Mouse (Mus musculus): ENCODE data around the gene Zfp867. TPM values are rescaled to one million over a fixed set of nuclear protein-coding genes. Genes with fewer than 3 reads are reported as not detected.

Zfp867 gene
- polyA plus RNA-seq, 1 experiment, result 2.9 TPM

DNA sequence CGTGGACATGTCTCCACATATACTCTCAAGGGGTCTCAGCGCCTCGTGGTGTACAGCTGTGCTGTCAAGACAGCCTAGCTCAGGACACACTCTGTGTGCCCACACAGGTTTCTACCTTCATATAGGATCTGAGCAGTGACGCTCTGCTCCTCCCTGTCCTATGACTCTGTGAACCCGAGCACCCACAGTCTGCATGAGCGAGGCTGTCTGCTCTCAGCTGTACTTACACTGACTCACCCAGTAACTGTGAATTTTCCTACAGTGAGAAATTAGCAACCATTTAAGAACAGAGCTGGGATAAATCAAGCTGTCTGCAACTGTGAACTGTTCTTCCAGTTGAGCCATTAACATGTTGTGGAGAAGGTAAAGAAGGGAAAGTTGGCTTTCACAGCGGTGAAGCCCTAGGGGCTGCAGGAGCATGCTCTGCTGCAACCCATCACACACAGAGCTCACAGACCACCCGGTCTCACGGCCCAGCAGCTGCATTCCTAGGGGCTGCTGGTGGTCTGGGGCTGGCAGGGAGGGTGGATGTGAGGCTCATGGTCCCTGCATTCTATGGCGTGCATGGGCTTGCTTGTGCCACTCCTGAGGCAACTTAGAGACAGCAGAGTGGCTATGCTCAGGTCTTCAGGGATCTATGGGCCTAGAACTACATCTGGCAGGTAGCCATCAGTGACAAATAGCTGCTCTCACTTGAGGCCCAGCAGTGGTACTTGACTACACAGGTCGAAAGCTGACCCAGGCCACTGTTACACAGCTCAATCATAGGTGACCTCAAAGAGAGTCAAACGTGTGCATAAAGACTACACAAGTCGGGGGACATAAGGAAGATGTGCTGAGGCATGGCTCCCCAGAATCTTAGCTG lies 59.0 kb downstream of the Zfp867 start:
- TF ChIP-seq POLR2A (IDR thresholded peaks at IDR 0.05; ENCODE audit: extremely low read depth, insufficient read depth, low read length), result no peak
- no peak for TF ChIP-seq CTCF (IDR thresholded peaks at IDR 0.05; ENCODE audit: extremely low read depth, insufficient read depth, low read length)
- Histone ChIP-seq H3K27ac (ENCODE audit: insufficient read depth, low read length) (0 out of 2 replicates have a peak overlapping the region, but pooled peaks have one; percentile 33), H3K4me1 (ENCODE audit: control insufficient read depth, insufficient read depth, low read length) (peaks cover 15% of the 10 kb centered on the region), H3K4me3 (ENCODE audit: insufficient read depth, low read length) (no peak overlapping the region)

DNA sequence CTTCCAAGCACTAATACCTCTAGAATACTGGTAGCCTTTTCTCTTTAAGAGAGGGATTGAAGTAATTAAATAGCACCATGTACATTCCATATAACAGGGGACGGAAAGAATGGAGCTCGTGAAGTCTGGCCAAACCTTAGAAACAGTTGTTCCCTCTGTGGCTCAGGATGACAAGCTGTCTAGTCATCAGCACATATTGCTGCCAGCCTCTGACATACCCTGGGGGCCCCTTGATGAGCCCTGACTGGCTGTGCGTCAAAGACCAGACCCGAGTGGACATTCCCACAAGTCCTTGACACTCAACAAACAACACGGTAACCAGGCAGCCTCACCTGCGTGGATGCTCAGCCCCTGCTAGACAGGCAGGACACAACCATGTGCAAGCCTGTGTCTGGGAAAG lies 60.2 kb downstream of the Zfp867 start:
- no peak for TF ChIP-seq CTCF (IDR thresholded peaks at IDR 0.05; ENCODE audit: extremely low read depth, insufficient read depth, low read length)
- TF ChIP-seq POLR2A (IDR thresholded peaks at IDR 0.05; ENCODE audit: extremely low read depth, insufficient read depth, low read length), result no peak
- H3K27ac ChIP-seq (ENCODE audit: insufficient read depth, low read length), result no peak overlapping the region
- H3K4me1 ChIP-seq (ENCODE audit: control insufficient read depth, insufficient read depth, low read length), result peaks cover 15% of the 10 kb centered on the region
- H3K4me3 ChIP-seq (ENCODE audit: insufficient read depth, low read length), result no peak overlapping the region

Other genes with a start within 250 kb of the Zfp867 start
- gene Arf1, start 244.2 kb downstream of the Zfp867 start, polyA plus RNA-seq (2012; rRNA removed), result 569 and 571 TPM in 2 replicates
- 0.06 TPM in 1 of 2 replicates, not detected in the other for gene Wnt3a, start 181.7 kb downstream of the Zfp867 start, polyA plus RNA-seq (2012; rRNA removed)
- gene Wnt9a, start 165.5 kb downstream of the Zfp867 start, polyA plus RNA-seq (2012; rRNA removed), result 15.9 and 18.5 TPM in 2 replicates
- gene Prss38, start 96.8 kb downstream of the Zfp867 start, polyA plus RNA-seq (2012; rRNA removed), result 0.23 and 0.31 TPM in 2 replicates
- gene Jmjd4, start 22.4 kb downstream of the Zfp867 start, polyA plus RNA-seq (2012; rRNA removed), result 15.7 and 16.1 TPM in 2 replicates
- 467 and 482 TPM in 2 replicates for gene Snap47, start 21.3 kb downstream of the Zfp867 start, polyA plus RNA-seq (2012; rRNA removed)
- 7.2 and 7.4 TPM in 2 replicates for gene Zkscan17, start 54.3 kb upstream of the Zfp867 start, polyA plus RNA-seq (2012; rRNA removed)
- gene Nlrp3, start 69.1 kb upstream of the Zfp867 start, polyA plus RNA-seq (2012; rRNA removed), result 0.86 and 1.3 TPM in 2 replicates
- not detected in 2 replicates for gene Olfr222, start 103.8 kb upstream of the Zfp867 start, polyA plus RNA-seq (2012; rRNA removed)
- not detected in 2 replicates for gene Olfr223, start 120.8 kb upstream of the Zfp867 start, polyA plus RNA-seq (2012; rRNA removed)
- 126 and 128 TPM in 2 replicates for gene Mprip, start 188.8 kb upstream of the Zfp867 start, polyA plus RNA-seq (2012; rRNA removed)